Mouse (Mus musculus) thymus, postnatal 4 days (tissue): ENCODE data around the gene A430078G23Rik.
"Not testable (repeated sequence)": the region's sequence is repeated elsewhere in the genome, so short reads cannot be mapped to it uniquely, and the experiment has no call there.

Experiments used
- DNase-seq: peaks from one replicate; pipeline ENCODE4 v3.0.0; 2021

A430078G23Rik gene

DNA sequence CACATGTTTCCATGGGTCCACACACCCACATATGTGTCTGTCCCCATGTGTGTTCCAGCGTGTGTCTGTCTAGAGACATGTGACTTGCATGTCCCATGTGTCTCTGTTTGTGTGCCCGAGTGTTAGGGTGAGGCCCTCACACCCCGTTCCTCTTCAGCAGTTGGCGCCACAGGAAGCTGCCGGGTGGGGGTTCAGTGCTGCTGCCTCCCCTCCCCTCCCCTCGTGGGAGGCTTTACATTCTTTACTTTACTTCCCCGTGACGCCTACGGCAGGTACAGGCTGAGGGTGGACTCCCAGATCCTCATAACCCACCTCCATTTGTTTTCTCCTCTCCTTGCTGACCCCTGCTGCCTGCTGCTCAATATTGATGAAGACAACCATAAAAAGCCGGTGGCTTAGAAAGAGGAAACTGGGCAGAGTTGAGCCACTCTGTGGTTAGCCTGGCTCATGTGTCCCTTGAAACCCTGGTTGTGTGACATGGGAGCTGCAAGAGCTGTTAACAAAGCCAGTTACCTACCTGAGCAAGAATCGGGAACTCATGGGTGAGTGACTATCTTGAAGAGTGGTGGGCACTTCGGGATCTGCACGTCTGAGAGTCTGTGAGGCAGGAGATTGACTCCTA lies at the start of gene A430078G23Rik:
TSS of gene A430078G23Rik (plus strand) at position 227 of the 622 bp plus-strand sequence.
- peak; percentile 82 for DNase-seq

DNA sequence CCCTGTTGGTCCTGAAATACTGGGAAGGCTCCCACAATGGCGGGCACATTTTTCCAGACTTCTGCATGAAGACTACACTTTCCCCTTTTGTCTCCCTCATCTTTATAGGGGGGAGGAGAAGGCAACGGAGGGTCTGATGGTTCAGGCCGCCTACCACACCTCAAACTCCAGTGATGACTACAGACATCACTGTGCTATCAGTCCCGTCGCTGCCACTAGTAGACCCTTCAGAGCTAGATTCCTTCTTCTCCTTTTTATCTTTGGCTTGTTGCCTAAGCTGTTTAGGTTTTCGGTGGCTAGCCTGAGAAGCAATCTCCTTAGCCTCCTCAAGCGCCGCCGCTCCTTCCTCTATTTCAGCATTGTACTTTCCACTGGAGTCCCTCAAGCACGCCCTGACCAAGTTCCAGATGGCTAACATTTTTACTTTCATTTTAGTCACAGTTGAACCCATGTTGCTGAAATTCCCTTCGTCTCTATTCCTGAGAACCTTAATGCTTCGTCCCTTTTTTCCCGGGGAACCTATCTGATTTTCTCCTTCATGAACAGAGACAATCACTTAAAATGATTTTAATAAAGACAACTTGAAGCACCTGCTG lies 44.9 kb upstream of the A430078G23Rik start:
- not testable (repeated sequence) for DNase-seq

- no peak for DNase-seq
Measured at GRCm38 (mm10) chr8:3309636-3310035, 43.6 kb upstream of the A430078G23Rik start.

GRCm38 (mm10) chr8:3311482-3311881 lies 41.7 kb upstream of the A430078G23Rik start:
- no peak for DNase-seq

GRCm38 (mm10) chr8:3313417-3313816 lies 39.8 kb upstream of the A430078G23Rik start:
- DNase-seq: not testable (repeated sequence)

DNA sequence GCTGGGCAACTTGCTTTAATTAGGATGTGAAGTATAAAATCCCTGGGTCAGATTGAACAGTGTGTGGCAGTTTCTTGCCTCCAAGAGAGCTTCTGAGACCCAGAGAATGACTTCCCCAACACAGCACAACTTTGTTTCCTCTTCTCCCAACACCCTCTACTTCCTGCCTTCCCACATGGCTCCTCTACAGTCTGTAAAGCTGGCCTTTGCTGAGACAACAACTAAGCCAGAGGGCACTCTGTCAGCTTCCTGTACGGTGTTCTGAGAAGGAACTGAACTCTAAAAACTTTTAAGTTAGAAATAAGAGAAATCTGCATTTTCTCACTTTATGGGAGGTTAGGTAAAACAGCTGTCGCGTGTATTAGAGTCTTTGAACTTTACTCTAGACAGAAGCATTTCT lies 39.4 kb upstream of the A430078G23Rik start:
- no peak for DNase-seq

- DNase-seq: no peak
Measured at GRCm38 (mm10) chr8:3314345-3314744, 38.9 kb upstream of the A430078G23Rik start.

DNA sequence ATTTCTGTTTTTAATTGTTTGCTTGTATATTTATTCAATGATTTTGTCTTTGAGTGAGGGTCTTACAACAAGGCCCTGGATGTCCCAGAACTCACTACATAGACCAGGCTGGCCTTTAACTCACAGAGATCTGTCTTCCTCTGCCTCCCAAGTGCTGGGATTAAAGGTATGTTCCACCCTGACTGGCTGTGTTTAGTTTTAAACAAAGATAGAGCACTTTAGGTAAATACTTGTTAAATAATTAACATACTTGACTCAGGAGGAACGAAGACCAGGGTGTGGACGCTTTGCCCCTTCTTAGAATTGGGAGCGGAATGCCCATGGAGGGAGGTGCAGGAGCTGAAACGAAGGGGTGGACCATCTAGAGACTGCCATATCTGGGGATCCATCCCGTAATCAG lies 36.6 kb upstream of the A430078G23Rik start:
- DNase-seq: no peak

- not testable (repeated sequence) for DNase-seq
Measured at GRCm38 (mm10) chr8:3319267-3319666, 33.9 kb upstream of the A430078G23Rik start.

- no peak for DNase-seq
Measured at GRCm38 (mm10) chr8:3324253-3324652, 29.0 kb upstream of the A430078G23Rik start.

- DNase-seq: no peak
Measured at GRCm38 (mm10) chr8:3327056-3327455, 26.2 kb upstream of the A430078G23Rik start.

GRCm38 (mm10) chr8:3327538-3328245 lies 25.5 kb upstream of the A430078G23Rik start:
- peak; percentile 53 for DNase-seq

DNA sequence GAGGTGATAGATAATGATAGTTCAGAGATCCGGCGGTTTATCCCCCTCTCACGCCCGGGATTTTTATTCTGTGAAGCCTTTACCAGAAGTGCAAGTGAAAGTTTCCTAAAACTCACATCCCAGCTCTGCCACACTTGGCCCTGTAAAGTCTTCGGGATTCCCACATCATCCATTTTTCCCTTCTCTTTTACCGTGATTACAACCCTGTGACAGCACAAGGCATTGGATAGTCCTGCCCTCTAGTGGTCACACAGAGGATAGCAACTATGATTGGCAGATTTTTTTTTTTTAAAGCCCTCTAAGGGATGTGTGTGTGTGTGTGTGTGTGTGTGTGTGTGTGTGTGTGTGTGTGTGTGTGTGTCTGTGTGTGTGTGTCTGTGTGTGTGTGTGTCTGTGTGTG lies 22.6 kb upstream of the A430078G23Rik start:
- peak; percentile 57 for DNase-seq

GRCm38 (mm10) chr8:3331692-3332091 lies 21.5 kb upstream of the A430078G23Rik start:
- no peak for DNase-seq

- DNase-seq: peak; percentile 37
Measured at GRCm38 (mm10) chr8:3335881-3336280, 17.3 kb upstream of the A430078G23Rik start.

GRCm38 (mm10) chr8:3336658-3337524 lies 16.3 kb upstream of the A430078G23Rik start:
- DNase-seq: peak; percentile 77

GRCm38 (mm10) chr8:3337525-3337824 lies 15.7 kb upstream of the A430078G23Rik start:
- not testable (repeated sequence) for DNase-seq

GRCm38 (mm10) chr8:3337971-3338370 lies 15.2 kb upstream of the A430078G23Rik start:
- no peak for DNase-seq

- not testable (repeated sequence) for DNase-seq
Measured at GRCm38 (mm10) chr8:3340711-3341110, 12.5 kb upstream of the A430078G23Rik start.

GRCm38 (mm10) chr8:3345337-3345736 lies 7.9 kb upstream of the A430078G23Rik start:
- DNase-seq: no peak

GRCm38 (mm10) chr8:3346691-3347413 lies 6.4 kb upstream of the A430078G23Rik start:
- DNase-seq: no peak

GRCm38 (mm10) chr8:3348142-3348823 lies 4.9 kb upstream of the A430078G23Rik start:
- no peak for DNase-seq
